Mouse (Mus musculus) left cerebral cortex, adult 8-10 months (tissue): ENCODE results near the gene Osm. TPM values are rescaled to one million over a fixed set of nuclear protein-coding genes. Genes with fewer than 3 reads are reported as not detected.

Source experiments
- DNase-seq, 2 experiments: peaks; one replicate each; pipeline ENCODE4 v3.0.0; 2022; ENCODE audit warnings: low spot score in 2 of 2
- total RNA-seq, 4 experiments: library from RNA; stranded (reverse); gene quantifications; 2 replicates each; pipeline ENCODE4 v1.2.4; 2022

The Osm gene
- total RNA-seq, 4 experiments from 2014 or later: 0.53 to 0.55 TPM; not detected in 2

DNA sequence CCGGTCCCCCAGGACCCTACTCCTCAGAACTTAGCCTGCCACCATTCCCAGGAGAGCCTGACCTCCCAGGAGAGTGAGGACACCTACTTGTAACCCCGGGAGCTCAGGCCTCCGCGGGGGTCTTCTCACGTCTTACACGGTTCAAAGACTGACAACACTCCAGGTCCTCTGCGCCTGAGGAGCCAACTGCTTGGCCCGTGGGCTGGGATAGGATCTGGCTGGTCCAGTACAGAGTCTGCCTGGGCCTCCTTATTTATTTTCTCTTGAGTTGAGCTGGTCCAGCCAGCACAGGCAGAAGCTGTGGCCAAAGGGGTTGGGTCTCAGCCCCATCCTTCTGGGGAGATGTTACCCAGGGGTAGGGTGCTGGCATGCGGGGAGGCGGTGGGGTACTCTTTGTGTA, 21.2 kb upstream of the Osm start:
- no peak for DNase-seq

DNA sequence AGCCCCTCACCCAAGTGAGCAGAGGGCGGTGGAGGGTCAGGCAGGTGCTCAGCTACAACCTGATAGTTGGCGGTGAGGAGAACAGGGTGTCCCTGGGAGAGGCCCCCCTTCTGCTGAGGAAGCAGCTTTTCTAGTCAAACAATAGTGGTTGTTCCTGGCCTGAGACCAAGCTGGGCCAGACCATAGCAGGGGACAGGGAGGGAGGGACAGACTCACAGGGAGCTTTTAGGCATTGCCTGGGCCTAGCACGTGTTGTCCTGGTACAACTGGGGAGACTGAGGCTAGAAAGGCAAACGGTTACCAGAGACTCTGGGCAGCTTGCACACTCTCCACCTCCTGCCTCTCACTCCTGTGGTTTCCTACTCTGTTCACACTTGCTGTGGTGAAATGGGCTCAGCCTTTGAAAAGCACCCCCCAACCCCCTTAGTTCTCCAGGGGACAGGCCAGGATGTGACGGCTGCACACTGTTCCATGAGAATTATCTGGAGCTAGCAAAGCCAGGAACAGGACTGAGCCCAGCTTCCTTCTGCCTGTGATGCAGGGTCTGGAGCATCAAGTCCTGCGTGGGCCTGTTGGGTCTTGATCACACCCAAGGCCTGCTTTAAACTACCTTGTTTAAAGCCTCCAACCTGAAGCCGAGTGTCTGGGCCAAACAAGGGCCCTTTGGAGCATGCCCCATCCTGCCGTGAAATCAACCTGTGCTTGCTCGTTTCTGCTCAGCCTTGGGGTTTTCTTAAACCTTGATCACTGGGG, 19.8 kb upstream of the Osm start:
- DNase-seq: no peak

DNA sequence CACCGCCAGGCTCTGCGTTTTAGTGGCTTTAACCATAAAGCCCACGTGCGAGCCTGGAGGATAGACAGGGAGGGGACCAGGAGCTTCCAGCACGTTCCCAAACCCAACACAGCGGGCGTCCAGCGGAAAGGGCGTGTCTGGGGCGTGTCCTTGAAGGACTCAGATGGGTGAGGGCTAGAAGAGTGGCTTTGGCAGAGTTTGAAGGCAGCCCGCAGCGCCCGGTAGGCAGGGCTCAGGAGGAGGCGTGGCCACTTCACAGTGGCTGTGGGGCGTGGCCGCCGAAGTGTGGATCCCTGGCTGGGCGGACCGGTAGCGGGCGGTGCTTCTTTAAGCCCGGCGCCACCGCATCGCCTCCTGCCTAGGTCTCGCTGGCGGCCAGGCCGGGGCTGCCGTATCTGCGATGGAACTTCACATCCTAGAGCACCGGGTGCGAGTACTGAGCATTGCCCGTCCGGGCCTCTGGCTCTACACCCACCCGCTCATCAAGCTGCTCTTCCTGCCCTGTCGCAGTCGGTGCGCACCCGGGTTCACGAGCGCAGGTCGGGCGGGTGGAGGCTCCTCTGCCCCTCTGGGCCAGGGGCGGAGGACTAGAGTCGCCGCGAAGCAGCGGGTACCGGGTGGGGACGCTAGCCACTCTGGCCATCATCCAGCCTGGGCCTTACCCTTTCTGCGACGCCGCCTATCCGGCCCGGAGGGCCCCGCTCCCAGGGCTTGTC, 18.1 kb upstream of the Osm start, which contains the start of gene Castor1:
Gene Castor1, plus strand, starts transcription at position 312 of the 716 bp plus-strand sequence.
- peak; percentile 39 to 54 for DNase-seq

DNA sequence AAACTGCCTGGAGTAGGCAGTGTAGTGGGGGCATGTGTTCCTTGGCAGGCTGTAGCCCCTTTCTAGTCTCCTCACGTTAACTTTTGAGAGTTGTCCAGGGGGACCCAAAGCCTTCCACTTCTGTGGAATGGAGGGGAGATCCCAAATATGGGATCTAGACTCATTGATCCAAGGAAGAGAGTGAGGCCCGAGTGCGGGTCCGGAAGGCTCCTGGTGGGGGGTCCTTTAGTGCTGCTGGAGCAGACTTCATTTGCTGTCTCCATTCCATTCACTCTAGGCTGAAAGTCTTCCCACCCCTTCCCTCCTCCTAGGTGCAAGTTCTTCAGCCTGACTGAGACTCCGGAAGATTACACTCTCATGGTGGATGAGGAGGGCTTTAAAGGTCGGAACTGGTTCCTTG, 17.6 kb upstream of the Osm start:
- DNase-seq: no peak

DNA sequence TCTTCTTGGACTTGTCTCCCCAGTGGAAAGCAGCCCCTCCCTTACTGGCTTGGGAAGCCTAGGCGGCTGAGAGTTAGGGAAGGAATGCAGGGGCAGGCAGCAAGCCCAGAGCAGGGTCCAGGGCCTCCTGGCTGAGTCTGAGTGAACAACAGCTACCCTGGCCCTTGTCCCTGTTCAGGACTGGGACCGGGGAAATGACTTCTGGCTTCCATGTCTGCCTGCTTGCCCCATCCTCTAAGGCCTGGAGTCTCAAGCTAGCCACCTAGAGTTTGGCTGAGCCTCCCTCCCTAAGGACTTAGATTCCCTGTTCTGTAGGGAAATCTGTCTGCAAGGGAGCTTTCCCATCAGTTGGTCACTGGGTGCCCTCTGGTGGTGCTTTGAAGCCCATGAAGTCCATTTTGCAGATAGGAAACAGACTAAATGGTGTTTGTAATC, 16.9 kb upstream of the Osm start:
- peak; percentile 34 to 65 for DNase-seq

DNA sequence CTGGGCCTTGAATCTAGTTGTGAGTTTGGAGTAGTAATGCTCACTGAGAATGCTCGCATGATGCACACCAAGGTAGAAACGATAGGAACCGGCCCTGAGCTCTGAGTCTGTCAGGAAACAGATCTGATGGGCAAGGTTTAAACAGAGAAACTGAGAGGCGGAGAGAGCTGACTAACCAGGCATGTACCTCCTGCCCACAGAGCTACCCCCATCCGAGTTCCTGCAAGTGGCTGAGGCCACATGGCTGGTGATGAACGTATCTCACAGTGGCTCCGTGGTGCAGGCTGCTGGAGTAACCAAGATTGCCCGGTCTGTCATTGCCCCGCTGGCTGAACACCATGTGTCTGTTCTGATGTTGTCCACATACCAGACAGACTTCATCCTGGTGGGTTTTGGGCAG, 16.3 kb upstream of the Osm start:
- DNase-seq: no peak

DNA sequence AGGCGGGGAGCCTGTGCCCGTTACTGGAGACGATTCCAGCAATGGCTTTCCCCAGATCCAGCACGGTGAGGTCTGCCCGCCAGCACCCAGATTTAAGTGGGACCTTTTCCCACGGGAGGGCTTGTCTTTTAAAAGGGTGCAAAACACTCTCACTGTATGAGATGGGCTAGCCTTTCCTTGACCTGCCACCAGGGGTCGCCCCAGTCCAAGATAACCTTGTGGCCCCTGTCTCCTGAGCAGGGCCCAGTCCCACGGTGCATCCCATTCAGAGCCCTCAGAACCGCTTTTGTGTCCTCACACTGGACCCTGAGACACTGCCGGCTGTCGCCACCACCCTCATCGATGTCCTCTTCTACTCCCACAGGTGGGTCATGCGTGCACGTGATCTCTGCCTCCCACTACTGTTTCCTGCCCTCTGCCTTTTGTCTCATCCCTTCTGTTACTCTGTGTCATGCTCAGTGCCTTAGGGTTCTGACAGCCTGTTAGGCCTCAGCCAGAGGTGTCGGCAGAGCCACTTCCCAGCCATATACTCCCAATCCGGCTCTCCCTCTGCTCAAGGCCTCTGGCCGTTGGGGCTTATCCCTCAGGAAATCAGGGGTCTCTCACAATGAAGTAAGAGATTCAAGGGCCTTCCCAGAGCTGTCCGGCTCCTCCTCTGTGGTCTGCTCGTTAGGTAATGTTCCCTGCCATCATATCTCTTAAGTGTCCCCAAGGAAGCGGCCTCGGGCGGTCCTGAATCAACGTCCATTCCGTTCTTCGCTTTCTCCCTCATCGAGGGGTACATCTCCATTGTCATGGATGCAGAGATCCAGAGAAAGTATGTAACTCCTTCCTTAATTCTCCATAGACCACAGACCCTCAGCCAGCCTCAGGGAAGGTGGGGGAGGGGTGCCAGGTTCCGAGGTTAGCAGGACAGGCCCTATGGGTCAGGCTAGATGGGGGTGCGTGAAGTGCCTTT, 15.5 kb upstream of the Osm start:
- peak in 1 of 2 experiments; percentile 54 for DNase-seq

DNA sequence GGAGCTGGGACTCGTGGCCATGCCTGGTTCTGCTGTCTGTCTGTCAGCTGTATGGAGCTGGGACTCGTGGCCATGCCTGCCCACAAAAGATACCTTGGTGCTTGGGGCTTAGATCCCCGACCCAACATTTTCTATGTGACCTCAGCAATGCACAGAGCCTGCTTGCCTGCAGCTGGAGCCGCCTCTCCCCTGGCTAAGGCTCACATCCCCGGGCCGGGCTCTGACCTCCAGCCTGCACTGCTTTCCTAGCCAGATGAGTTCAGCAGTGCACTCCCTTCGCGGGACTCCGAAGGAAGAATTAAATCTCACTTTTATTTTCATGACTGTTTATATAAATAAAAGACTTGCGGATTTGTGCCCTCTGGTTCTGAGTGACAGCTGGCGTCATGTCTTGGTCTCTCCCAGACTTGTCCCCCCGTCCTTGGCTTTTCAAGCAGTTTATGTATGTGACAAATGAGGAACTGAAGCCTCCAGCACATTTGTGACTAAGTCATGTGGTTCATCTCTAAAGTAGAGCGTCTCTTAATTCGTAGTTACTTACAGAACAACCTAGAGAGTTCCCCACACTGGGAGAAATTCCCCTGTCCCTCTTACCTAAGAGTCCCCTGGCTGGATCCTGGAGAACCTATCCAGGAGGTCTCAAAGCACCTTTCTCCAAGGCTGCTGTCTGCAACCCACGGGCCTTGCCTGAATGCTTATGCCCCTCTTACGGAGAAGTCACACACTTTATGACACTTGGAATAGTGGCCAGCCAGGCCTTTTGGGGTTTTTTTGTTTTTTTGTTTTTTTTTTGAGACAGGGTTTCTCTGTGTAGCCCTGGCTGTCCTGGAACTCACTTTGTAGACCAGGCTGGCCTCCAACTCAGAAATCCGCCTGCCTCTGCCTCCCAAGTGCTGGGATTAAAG, 13.9 kb upstream of the Osm start:
- no peak for DNase-seq

DNA sequence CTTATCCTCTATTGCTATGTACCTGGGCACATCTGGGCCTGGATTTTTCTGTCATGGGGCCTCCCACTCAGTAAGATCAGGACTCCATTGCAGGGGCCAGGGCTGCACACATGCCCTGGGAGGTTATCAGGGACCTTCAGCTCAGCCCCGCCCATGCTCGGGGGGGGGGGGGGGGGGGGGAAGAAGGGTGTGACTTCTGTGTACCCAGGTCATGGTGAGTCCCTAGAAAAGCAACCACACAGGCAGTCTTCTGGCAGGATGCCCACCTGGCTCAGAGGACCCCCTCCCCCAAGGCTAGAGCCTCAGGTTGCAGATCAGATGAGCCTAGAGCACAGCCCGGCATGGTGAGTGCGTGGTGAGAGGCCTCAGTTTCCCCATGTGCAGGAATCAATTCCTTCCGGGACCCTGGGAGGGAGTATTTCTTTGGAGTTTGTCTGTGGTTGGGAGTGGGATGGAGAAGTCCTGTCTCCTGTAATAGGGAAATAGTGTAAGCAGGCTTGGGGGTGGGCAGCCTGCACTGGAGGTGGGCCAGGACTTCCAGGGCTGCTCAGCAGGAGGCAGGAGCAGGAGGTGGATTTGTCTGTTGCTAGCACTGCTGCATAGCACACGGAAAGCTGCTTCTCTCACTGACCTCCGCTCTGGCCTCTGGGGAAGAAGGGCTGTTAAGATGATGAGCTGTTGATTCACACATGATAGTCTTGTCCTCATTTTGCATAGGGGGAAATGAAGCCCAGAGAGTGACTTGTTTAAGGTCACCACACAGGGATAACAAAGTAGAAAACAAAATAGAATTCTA, 12.6 kb upstream of the Osm start:
- DNase-seq: no peak

DNA sequence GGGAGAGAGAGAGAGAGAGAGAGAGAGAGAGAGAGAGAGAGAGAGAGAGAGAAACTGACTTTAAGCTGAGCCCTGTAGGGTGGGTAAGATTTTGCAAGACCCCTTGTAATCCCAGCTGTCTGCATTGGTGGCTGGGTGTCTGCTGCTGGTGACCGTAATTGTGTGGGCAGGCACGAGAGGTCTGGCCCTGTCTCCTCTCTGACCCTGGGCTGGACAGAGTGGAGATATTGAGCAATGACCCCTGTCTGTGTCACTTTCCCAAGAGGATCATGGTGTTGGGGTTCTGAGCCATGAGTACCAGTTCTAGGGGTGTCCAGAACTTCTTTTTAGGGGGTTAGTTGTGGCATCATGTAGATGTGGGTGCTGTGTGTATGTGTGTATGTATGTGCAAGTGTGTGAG, 12.0 kb upstream of the Osm start:
- no peak for DNase-seq

DNA sequence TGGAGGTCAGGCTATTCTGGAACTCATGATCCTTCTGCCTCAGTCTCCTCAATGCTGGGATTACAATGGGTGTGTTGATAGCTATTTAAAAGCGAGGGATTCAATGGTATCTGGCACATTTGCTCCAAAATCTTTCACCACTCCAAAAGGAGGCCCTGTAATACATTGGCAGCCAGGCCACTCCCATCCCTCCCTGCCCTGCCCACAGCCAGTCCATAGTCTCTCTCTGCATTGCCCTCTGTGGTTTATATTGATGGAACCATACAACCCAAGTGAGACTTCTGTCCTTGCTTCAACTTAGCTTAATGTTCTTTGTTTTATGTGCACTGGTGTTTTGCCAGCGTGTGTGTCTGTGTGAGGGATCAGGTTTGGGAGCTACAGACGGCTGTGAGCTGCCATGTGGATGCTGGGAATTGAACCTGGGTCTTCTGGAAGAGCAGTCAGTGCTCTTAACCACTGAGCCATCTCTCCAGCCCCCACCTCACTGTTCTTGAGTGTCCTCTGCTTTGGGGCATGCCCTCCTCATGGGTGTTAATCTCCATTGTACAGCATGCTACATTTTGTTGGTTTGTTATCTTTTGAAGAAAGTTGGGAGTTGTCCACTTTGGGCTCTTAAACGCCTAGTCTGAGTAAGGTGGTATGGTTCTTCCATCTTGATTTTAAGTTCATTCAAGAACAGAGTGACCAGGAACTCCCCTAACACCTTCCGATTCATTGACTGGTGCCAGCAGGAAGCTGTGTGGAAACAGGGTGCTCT, 9.5 kb upstream of the Osm start:
- DNase-seq: no peak

DNA sequence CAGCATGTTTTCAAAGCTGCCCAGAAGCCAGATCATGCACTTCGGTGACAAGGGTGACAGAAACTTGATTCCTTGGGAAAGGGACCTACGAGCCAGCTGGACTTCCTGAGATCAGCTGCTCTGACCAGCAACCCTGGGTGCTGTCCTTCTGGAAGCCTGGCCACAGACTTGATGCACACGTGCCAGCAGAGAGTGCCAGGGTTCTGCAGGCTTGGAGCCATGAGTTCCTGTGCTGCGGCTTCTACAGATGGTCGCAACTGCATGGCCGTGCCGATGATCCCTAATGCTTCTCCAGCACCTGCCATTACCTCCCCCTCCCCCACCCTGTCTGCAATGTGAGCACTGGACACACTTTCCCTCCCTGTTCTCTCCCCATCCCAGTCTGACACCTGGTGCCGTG, 7.8 kb upstream of the Osm start:
- no peak for DNase-seq

DNA sequence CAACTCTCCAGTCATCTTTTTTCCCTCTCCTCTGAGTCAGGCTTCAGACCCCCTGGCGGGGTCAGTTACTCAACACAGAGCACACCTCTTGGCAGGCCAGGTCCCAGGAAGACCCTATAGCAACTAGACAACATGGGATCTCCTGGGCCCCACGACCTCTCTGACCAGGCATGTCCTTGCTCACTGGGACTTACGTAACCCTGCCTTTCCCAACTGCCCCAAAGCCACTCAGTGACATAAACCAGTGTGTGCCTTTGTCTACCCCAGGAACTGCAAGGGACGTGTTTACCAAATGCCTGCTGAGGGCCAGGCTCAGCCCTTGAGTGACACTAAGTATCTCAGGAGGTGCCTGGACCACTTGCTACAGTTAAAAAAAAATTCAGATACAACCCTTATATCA, 6.4 kb upstream of the Osm start:
- DNase-seq: no peak

DNA sequence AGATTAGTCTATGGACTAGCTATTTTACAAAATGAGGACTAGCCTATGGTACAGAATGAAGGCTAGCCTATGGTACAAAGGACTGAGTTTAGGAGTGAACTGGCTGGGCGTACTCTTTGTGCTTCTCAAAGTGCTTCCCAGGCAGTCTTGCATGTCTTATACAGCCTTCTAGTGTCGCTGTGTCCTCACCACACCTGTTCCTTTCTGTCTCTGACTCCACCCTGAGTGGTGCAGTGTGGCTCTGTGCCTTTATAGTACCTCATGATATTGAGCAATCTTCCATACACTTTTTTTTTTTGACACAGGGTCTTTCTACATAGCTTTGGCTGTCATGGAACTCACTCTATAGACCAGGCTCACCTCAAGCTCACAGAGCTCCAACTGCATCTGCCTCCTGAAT, 4.8 kb upstream of the Osm start:
- DNase-seq: no peak

DNA sequence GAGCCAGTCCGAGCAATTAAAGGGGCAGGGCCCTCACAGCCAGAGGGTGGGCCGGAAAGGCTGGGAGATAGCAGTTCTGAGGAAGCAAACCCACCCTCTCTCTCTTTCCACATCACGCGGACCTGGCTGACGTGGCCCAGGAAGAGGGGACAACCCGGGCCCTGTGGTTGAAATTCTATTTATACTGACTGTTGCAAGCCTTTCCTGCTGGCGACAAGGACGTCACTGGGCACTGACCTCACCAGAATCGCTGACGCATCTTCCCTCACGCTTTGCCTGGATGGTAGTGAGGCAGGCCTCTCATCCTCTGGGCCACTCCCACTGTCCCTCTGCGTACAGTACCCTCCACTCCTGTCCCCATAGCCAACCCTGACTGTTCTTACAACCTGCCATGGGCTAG, 3.6 kb upstream of the Osm start:
- no peak for DNase-seq

DNA sequence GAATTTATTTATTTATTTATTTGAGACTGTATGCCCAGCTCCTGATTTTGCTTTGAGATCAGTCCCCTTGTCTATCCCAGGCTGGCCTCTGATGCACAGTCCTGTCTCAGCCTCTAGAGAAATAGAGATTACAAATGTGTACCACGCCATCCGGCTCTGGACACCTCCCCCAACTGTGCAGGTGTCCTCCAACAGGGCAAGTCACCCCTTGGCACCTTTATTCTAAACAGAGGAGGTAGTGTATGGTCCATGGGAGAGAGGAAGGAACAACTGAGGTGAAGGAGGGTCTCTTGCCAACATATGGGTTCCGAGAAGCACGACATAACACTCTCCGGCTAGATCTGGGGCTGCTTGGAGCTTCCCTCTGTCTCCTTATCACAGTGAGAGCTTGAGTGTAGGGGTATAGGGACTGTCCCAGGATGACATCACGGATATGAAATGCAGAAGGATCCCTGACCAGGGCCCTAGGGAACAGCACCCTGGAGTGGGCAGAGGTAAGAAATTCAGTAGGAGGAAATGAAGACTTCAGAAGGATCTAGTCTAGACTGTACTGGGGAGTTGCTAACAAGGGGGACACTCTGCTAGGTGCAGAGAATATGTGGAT, 1.1 kb upstream of the Osm start:
- no peak for DNase-seq

DNA sequence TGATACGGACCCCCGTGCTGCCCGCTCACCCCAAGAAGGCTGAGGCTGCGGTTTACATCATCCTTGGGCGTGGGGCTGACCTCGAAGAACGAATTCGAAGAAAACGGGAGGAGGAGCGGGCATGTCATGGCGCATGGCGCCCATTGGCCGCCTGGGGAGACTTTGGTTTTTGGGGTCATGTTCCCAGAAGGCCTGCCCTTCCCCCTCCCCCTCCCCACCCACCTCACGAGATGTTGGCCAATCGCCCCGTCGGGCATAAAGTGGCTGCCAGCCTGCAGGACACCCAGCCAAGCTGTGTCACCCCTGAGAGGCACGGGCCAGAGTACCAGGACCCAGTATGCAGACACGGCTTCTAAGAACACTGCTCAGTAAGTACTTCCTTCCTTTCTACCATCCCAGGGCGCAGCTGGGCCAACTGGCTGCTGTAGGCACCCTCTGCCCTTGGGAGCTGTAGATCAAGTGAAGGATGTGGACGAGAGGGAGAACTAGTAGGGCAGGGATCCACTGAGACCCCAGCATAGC, 387 bp downstream of the Osm start:
- no peak for DNase-seq

DNA sequence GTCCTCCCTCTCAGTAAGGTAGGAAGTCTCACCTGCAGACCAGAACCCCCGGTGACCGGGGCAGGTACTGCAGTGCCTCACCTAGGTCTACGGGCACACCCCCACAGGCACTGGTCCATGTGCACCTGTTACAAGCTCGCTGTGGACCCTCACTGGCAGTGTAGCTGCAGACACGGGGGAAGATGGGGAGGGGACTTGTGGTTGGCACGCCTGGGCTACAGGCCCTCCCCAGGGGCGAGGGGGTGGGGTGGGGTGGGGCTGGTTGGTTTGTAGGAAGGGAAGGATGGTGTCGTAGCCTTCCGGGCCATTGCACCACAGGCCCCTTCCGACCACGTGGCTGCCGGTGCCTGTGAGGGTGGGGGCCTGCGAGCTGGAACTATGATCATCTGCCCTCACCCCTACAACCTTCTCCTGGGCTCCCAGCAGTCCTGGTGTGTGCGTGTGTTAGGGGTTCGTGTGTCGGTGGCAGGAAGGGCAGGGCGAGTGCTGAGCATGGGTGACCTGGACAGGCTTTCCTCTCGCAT, 1.2 kb downstream of the Osm start:
- DNase-seq: no peak
